Mouse (Mus musculus) small intestine, adult 2 months (tissue): ENCODE measurements around the gene Anxa8.

Source experiments
- CTCF ChIP-seq: fragments of 200-500 bp; IDR thresholded peaks from 2 replicates; pipeline ENCODE4 v1.5.1; 2012; ENCODE audit warnings: low read depth, mild to moderate bottlenecking, control low read depth, inconsistent platforms, low read length, moderate library complexity, mixed read lengths; ENCODE audit not compliant: insufficient replicate concordance, insufficient read length; ENCODE audit errors: extremely low read depth
- POLR2A ChIP-seq: fragments of 200-500 bp; IDR thresholded peaks from 2 replicates; pipeline ENCODE4 v1.6.1; 2012; ENCODE audit warnings: low read depth, mild to moderate bottlenecking, control low read depth, inconsistent platforms, low read length, moderate library complexity

DNA sequence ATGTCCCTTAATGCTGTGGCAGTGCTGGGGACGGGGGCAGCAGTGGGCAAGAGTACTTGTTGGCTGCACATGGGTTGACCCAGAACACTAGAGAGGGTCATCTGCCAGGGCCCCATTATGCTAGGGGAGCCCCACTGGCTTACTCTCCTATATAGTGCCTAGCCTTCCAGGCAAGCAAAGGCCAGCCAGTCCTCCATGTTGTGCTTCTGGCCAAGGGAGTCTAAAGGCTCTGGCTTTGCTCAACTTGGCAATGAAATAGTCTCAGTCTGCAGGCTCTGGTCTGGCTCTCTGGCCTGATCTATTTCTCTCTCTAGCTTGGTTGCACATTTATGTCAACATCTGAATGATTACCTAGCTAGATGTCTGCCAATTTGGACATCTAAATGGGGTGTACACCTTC is 7.1 kb downstream of the Anxa8 start:
- TF ChIP-seq POLR2A, result no peak
- no peak for TF ChIP-seq CTCF
